Mouse (Mus musculus) embryonic facial prominence, embryonic 14.5 days (tissue): ENCODE data around the gene Pard6a. TPM values are rescaled to one million over a fixed set of nuclear protein-coding genes. Genes with fewer than 3 reads are reported as not detected.

ENCODE experiments used
- ATAC-seq: fragments of 200-750 bp; cut with Nextera tagmentation; 2 replicates; pipeline ENCODE4 v1.8.0; 2017; ENCODE audit warnings: low read depth, moderate number of reproducible peaks, moderate TSS enrichment
- DNase-seq: peaks from one replicate; pipeline ENCODE4 v3.0.0-alpha.2; 2015; ENCODE audit warnings: low spot score
- H3K27ac ChIP-seq: fragments of 300-500 bp; sonication (generic); replicated peaks from 2 replicates; pipeline ENCODE4 v1.5.1; 2014; ENCODE audit warnings: low read depth, mild to moderate bottlenecking, low read length, moderate library complexity
- H3K27me3 ChIP-seq: fragments of 300-500 bp; sonication (generic); replicated peaks from 2 replicates; pipeline ENCODE4 v1.6.1; 2014; ENCODE audit warnings: low read length; ENCODE audit not compliant: control insufficient read depth, insufficient read depth
- H3K36me3 ChIP-seq: fragments of 300-500 bp; sonication (generic); 2 replicates; pipeline ENCODE4 v1.6.1; 2014; ENCODE audit warnings: low read length, mixed read lengths; ENCODE audit not compliant: control insufficient read depth, insufficient read depth
- H3K4me1 ChIP-seq: fragments of 300-500 bp; sonication (generic); 2 replicates; pipeline ENCODE4 v1.6.1; 2014; ENCODE audit warnings: antibody characterized with exemption, low read length; ENCODE audit not compliant: control insufficient read depth, insufficient read depth
- H3K4me2 ChIP-seq: fragments of 300-500 bp; sonication (generic); 2 replicates; pipeline ENCODE4 v1.6.1; 2014; ENCODE audit warnings: low read depth, mild to moderate bottlenecking, low read length, moderate library complexity, mixed read lengths
- H3K4me3 ChIP-seq: fragments of 300-500 bp; sonication (generic); 2 replicates; pipeline ENCODE4 v1.5.1; 2014; ENCODE audit warnings: low read depth, mild to moderate bottlenecking, low read length
- H3K9ac ChIP-seq: fragments of 300-500 bp; sonication (generic); 2 replicates; pipeline ENCODE4 v1.6.1; 2014; ENCODE audit warnings: low read depth, mild to moderate bottlenecking, low read length, moderate library complexity, mixed read lengths
- H3K9me3 ChIP-seq: fragments of 300-500 bp; sonication (generic); 2 replicates; pipeline ENCODE4 v1.6.1; 2016; ENCODE audit warnings: low read length; ENCODE audit not compliant: control insufficient read depth
- WGBS: fragments of 180-500 bp; shearing (Covaris S2); extraction: QIAGEN DNeasy Blood & Tissue Kit; methylation state at CpG from one replicate; pipeline ENCODE4 v1.1.7; 2014; 5-methylcytosine and 5-hydroxymethylcytosine counted together
- polyA plus RNA-seq: library from polyadenylated mRNA; unstranded; fragments of >200 nt; fragmentation: Nextera tagmentation; extraction: Ambion mirVana; gene quantifications from 2 replicates; pipeline ENCODE4 v1.2.1, GENCODE M21; 2014

Pard6a gene
- polyA plus RNA-seq, result 17.8 and 18.4 TPM in 2 replicates

- H3K9me3 ChIP-seq, result no peaks in the 10 kb centered on the region
- no peaks in the 10 kb centered on the region for H3K27me3 ChIP-seq
- peak within 1 kb of the TSS; percentile 74 for H3K4me3 ChIP-seq
- WGBS, result 0% methylated on average over 53 of the region's 60 CpGs
- ATAC-seq (peak; percentile 82), DNase-seq (peak; percentile 96)
- peaks cover 6% of the 10 kb centered on the region; the same call in 1 of the 2 replicates for H3K4me1 ChIP-seq
- H3K4me2 ChIP-seq, result peak within 1 kb of the TSS; percentile 67
- peaks cover 41% of the 10 kb centered on the region for H3K36me3 ChIP-seq
- H3K9ac ChIP-seq, result peak within 1 kb of the TSS; percentile 67
- H3K27ac ChIP-seq, result peak within 1 kb of the TSS; percentile 93
Observed at GRCm38 (mm10) chr8:105700966-105701824, at the start of gene Pard6a, which contains the start of gene Acd. Pard6a (plus strand) TSS chr8:105701148. Acd (minus strand) TSS chr8:105701102.

GRCm38 (mm10) chr8:105657641-105658040 is 43.3 kb upstream of the Pard6a start:
- no peak for DNase-seq
- H3K36me3 ChIP-seq, result peaks cover 36% of the 10 kb centered on the region
- no peaks in the 10 kb centered on the region for H3K4me1 ChIP-seq
- no peak overlapping the region for H3K27ac ChIP-seq
- H3K9me3 ChIP-seq, result no peaks in the 10 kb centered on the region
- H3K4me2 ChIP-seq, result no peak overlapping the region
- no peak for ATAC-seq
- H3K4me3 ChIP-seq, result no peak overlapping the region
- no peaks in the 10 kb centered on the region for H3K27me3 ChIP-seq
- H3K9ac ChIP-seq, result no peak overlapping the region

DNA sequence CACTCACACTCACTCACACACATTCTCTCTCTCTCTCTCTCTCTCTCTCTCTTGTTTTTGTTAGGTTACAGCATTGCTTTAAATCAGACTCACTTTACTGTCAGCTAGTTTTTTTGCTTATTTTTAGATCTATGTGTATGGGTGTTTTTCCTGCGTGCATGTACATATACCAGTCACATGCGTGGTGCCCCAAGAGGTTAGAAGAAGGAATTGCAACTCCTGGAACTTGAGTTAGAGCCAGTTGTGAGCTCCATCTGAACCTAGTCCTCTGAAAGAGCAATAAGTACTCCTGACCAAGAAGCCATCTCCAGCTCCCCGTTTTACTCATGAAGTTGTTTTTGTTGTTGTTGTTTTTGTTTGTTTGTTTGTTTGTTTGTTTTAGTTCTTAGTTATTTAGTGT is 39.8 kb upstream of the Pard6a start:
- H3K36me3 ChIP-seq, result peaks cover 36% of the 10 kb centered on the region
- no peak overlapping the region for H3K9ac ChIP-seq
- H3K27ac ChIP-seq, result no peak overlapping the region
- H3K4me2 ChIP-seq, result no peak overlapping the region
- no peaks in the 10 kb centered on the region for H3K27me3 ChIP-seq
- 78% methylated on average over 3 of the region's 3 CpGs for WGBS
- peak; percentile 42 for DNase-seq
- no peaks in the 10 kb centered on the region for H3K4me1 ChIP-seq
- ATAC-seq, result no peak
- no peaks in the 10 kb centered on the region for H3K9me3 ChIP-seq
- no peak overlapping the region for H3K4me3 ChIP-seq

DNA sequence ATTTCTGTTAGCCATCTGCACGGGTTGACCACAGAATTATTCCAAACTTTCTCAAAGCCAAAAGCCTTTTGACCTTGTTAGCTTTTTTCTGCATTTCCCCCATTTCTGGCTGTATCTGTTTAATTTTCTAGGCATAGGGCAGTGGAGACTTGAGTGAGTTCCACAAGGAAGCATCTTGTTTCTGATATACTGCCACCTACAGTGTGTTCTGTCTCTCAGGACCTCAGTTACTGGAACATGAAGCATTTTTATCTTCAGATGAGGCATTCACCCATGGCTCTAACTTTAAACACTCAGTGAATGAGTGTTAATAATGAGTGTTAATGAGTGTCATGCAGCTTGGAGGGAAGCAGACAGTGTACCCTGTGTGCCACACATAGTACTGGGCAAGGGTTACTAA is 23.1 kb upstream of the Pard6a start:
- no peaks in the 10 kb centered on the region for H3K27me3 ChIP-seq
- no peak overlapping the region for H3K4me3 ChIP-seq
- H3K4me2 ChIP-seq, result no peak overlapping the region
- H3K4me1 ChIP-seq, result no peaks in the 10 kb centered on the region
- no peak overlapping the region for H3K9ac ChIP-seq
- no peak for ATAC-seq
- H3K9me3 ChIP-seq, result no peaks in the 10 kb centered on the region
- H3K27ac ChIP-seq, result no peak overlapping the region
- H3K36me3 ChIP-seq, result peaks cover 94% of the 10 kb centered on the region
- 85% methylated on average over 1 of the region's 1 CpGs for WGBS
- DNase-seq, result no peak

- 0 out of 2 replicates have a peak overlapping the region, but pooled peaks have one; percentile 37 for H3K9ac ChIP-seq
- H3K27me3 ChIP-seq, result no peaks in the 10 kb centered on the region
- H3K4me1 ChIP-seq, result no peaks in the 10 kb centered on the region
- 76% methylated on average over 7 of the region's 7 CpGs for WGBS
- DNase-seq (no peak), ATAC-seq (no peak)
- no peak overlapping the region for H3K4me3 ChIP-seq
- peaks cover 40% of the 10 kb centered on the region for H3K36me3 ChIP-seq
- H3K27ac ChIP-seq, result no peak overlapping the region
- H3K9me3 ChIP-seq, result no peaks in the 10 kb centered on the region
- no peak overlapping the region for H3K4me2 ChIP-seq
Observed at GRCm38 (mm10) chr8:105685325-105685724, 15.6 kb upstream of the Pard6a start.

- H3K4me1 ChIP-seq, result no peaks in the 10 kb centered on the region
- ATAC-seq (peak; percentile 54; the same call in 1 of the 2 replicates), DNase-seq (peak; percentile 19)
- no peaks in the 10 kb centered on the region for H3K27me3 ChIP-seq
- H3K9me3 ChIP-seq, result no peaks in the 10 kb centered on the region
- peak within 1 kb of the TSS; percentile 37; the same call in 1 of the 2 replicates for H3K9ac ChIP-seq
- 8% methylated on average over 22 of the region's 26 CpGs for WGBS
- H3K4me2 ChIP-seq, result peak within 1 kb of the TSS; percentile 42
- H3K27ac ChIP-seq, result no peak within 1 kb of the TSS
- 0 out of 2 replicates have a peak within 1 kb of the TSS, but pooled peaks have one; percentile 11 for H3K4me3 ChIP-seq
- H3K36me3 ChIP-seq, result peaks cover 34% of the 10 kb centered on the region
Observed at GRCm38 (mm10) chr8:105685796-105686308, 15.1 kb upstream of the Pard6a start, which contains the start of gene Carmil2. Carmil2 (plus strand) TSS chr8:105686274.

DNA sequence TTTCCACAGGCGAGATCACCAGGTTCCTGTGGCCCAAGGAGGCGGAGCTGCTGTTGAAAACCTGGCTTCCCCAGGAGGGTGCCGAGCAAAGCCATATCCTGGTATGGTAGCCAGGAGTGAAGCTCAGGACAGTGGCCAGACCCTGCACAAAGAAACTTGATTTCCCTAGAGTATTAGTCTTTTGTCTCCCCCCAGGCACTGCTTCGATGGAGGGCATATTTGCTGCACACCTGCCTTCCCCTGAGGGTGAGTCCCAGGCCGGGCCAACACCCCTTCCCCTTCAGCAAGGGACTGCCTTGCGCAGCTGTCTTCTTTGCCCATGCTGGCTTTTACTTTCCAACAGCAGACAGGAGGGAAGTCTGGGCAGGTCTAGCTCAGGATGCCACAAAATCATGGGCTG is 14.4 kb upstream of the Pard6a start:
- Histone ChIP-seq H3K4me1 (no peaks in the 10 kb centered on the region), H3K27me3 (no peaks in the 10 kb centered on the region), H3K9ac (no peak overlapping the region), H3K9me3 (no peaks in the 10 kb centered on the region), H3K36me3 (peaks cover 27% of the 10 kb centered on the region), H3K4me2 (no peak overlapping the region), H3K4me3 (no peak overlapping the region), H3K27ac (no peak overlapping the region)
- 50% methylated on average over 6 of the region's 6 CpGs for WGBS
- DNase-seq (no peak), ATAC-seq (no peak)

DNA sequence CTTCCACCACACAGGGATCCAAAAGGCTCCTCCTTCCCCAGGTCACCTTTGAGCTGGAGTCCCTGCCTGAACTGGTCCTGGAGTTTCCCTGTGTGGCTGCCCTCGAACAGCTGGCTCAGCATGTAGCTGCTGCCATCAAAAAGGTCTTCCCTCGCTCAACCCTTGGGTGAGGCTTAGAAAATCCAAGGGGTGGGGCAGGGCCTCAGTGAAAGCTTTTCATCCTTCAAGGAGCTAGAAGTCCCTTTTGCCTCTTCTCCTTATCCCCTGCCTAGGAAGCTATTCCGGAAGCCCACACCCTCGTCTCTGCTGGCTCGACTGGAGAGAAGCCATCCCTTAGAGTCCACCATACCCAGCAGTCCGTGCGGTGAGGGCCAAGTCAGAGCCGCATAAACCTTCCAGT is 13.4 kb upstream of the Pard6a start:
- H3K9ac ChIP-seq, result no peak overlapping the region
- no peak overlapping the region for H3K27ac ChIP-seq
- H3K36me3 ChIP-seq, result peaks cover 18% of the 10 kb centered on the region; the same call in 1 of the 2 replicates
- no peak overlapping the region for H3K4me2 ChIP-seq
- no peaks in the 10 kb centered on the region for H3K4me1 ChIP-seq
- H3K27me3 ChIP-seq, result no peaks in the 10 kb centered on the region
- ATAC-seq, result no peak
- H3K4me3 ChIP-seq, result no peak overlapping the region
- 66% methylated on average over 8 of the region's 8 CpGs for WGBS
- H3K9me3 ChIP-seq, result no peaks in the 10 kb centered on the region
- DNase-seq, result no peak
